Mouse (Mus musculus) CH12.LX (cell line): ENCODE results near the gene Mrpl41. TPM values are rescaled to one million over a fixed set of nuclear protein-coding genes. Genes with fewer than 3 reads are reported as not detected.

Experiments used
- polyA plus RNA-seq: library from polyadenylated mRNA; unstranded; fragments of >175 nt; gene quantifications from 2 replicates; pipeline ENCODE4 v1.2.1, GENCODE M21; 2012; ENCODE audit warnings: low read depth; ENCODE audit not compliant: insufficient read length
- total RNA-seq, 2 experiments: library from RNA; depleted of rRNA; stranded (reverse); fragments of 300-350 nt in 1 of 2; fragments of >200 nt in 1 of 2; gene quantifications; 2 replicates each; pipeline ENCODE4 v1.2.3; 2012 to 2014

Mrpl41 gene
- total and polyA plus RNA-seq, 3 experiments = 58.3 to 118 (median 77.8) TPM

Other genes starting within 250 kb of the Mrpl41 start
- 0.21 and 0.72 TPM in 2 replicates for gene Cacna1b, start 211.9 kb downstream of the Mrpl41 start, total RNA-seq (2012; rRNA removed)
- gene Cacna1b, start 211.9 kb downstream of the Mrpl41 start, total RNA-seq (2014; rRNA removed) = 0.18 TPM in 1 of 2 replicates, not detected in the other
- gene Cacna1b, start 211.9 kb downstream of the Mrpl41 start, polyA plus RNA-seq = 0.16 and 0.26 TPM in 2 replicates
- gene Ehmt1, start 55.5 kb downstream of the Mrpl41 start, total RNA-seq (2012; rRNA removed) = 27.2 and 30.4 TPM in 2 replicates
- gene Ehmt1, start 55.5 kb downstream of the Mrpl41 start, total RNA-seq (2014; rRNA removed) = 21.4 and 25.5 TPM in 2 replicates
- 30.7 and 33.4 TPM in 2 replicates for gene Ehmt1, start 55.5 kb downstream of the Mrpl41 start, polyA plus RNA-seq
- 25.9 and 31.5 TPM in 2 replicates for gene Arrdc1, start 39.8 kb downstream of the Mrpl41 start, total RNA-seq (2012; rRNA removed)
- 23.2 and 24.6 TPM in 2 replicates for gene Arrdc1, start 39.8 kb downstream of the Mrpl41 start, total RNA-seq (2014; rRNA removed)
- gene Arrdc1, start 39.8 kb downstream of the Mrpl41 start, polyA plus RNA-seq = 27.7 and 32.8 TPM in 2 replicates
- 40.9 and 49.7 TPM in 2 replicates for gene Zmynd19, start 25.3 kb downstream of the Mrpl41 start, total RNA-seq (2012; rRNA removed)
- gene Zmynd19, start 25.3 kb downstream of the Mrpl41 start, total RNA-seq (2014; rRNA removed) = 41.6 and 44.6 TPM in 2 replicates
- gene Zmynd19, start 25.3 kb downstream of the Mrpl41 start, polyA plus RNA-seq = 70.2 and 90.9 TPM in 2 replicates
- gene Dph7, start 12.7 kb downstream of the Mrpl41 start, total RNA-seq (2012; rRNA removed) = 24.1 and 24.6 TPM in 2 replicates
- 23.4 and 25.4 TPM in 2 replicates for gene Dph7, start 12.7 kb downstream of the Mrpl41 start, total RNA-seq (2014; rRNA removed)
- 24.7 and 26.1 TPM in 2 replicates for gene Dph7, start 12.7 kb downstream of the Mrpl41 start, polyA plus RNA-seq
- 26.1 and 26.3 TPM in 2 replicates for gene Pnpla7, start 935 bp upstream of the Mrpl41 start, total RNA-seq (2012; rRNA removed)
- gene Pnpla7, start 935 bp upstream of the Mrpl41 start, total RNA-seq (2014; rRNA removed) = 17.5 and 18.5 TPM in 2 replicates
- 23.4 and 23.6 TPM in 2 replicates for gene Pnpla7, start 935 bp upstream of the Mrpl41 start, polyA plus RNA-seq
- gene Nsmf, start 79.3 kb upstream of the Mrpl41 start, total RNA-seq (2012; rRNA removed) = 11.4 and 11.7 TPM in 2 replicates
- 11.6 and 18.5 TPM in 2 replicates for gene Nsmf, start 79.3 kb upstream of the Mrpl41 start, total RNA-seq (2014; rRNA removed)
- 12.0 and 12.9 TPM in 2 replicates for gene Nsmf, start 79.3 kb upstream of the Mrpl41 start, polyA plus RNA-seq
- not detected in 2 replicates for gene Entpd8, start 105.2 kb upstream of the Mrpl41 start, total RNA-seq (2012; rRNA removed)
- gene Entpd8, start 105.2 kb upstream of the Mrpl41 start, total RNA-seq (2014; rRNA removed) = not detected in 2 replicates
- not detected in 2 replicates for gene Entpd8, start 105.2 kb upstream of the Mrpl41 start, polyA plus RNA-seq
- 4.6 and 5.0 TPM in 2 replicates for gene Noxa1, start 120.1 kb upstream of the Mrpl41 start, total RNA-seq (2012; rRNA removed)
- gene Noxa1, start 120.1 kb upstream of the Mrpl41 start, total RNA-seq (2014; rRNA removed) = 6.1 and 6.4 TPM in 2 replicates
- 4.0 and 6.3 TPM in 2 replicates for gene Noxa1, start 120.1 kb upstream of the Mrpl41 start, polyA plus RNA-seq
- gene Nrarp, start 205.7 kb upstream of the Mrpl41 start, total RNA-seq (2012; rRNA removed) = 3.1 TPM in 2 replicates
- 0.24 and 0.35 TPM in 2 replicates for gene Nrarp, start 205.7 kb upstream of the Mrpl41 start, total RNA-seq (2014; rRNA removed)
- gene Nrarp, start 205.7 kb upstream of the Mrpl41 start, polyA plus RNA-seq = 0.14 and 0.20 TPM in 2 replicates
- gene Tor4a, start 221.8 kb upstream of the Mrpl41 start, total RNA-seq (2012; rRNA removed) = 17.5 and 20.4 TPM in 2 replicates
- gene Tor4a, start 221.8 kb upstream of the Mrpl41 start, total RNA-seq (2014; rRNA removed) = 12.6 and 13.1 TPM in 2 replicates
- gene Tor4a, start 221.8 kb upstream of the Mrpl41 start, polyA plus RNA-seq = 15.3 TPM in 2 replicates
- gene Nelfb, start 236.4 kb upstream of the Mrpl41 start, total RNA-seq (2012; rRNA removed) = 57.0 and 58.7 TPM in 2 replicates
- 42.0 and 53.6 TPM in 2 replicates for gene Nelfb, start 236.4 kb upstream of the Mrpl41 start, total RNA-seq (2014; rRNA removed)
- gene Nelfb, start 236.4 kb upstream of the Mrpl41 start, polyA plus RNA-seq = 52.5 and 58.0 TPM in 2 replicates
- gene Stpg3, start 239.5 kb upstream of the Mrpl41 start, total RNA-seq (2012; rRNA removed) = not detected in 2 replicates
- not detected in 2 replicates for gene Stpg3, start 239.5 kb upstream of the Mrpl41 start, total RNA-seq (2014; rRNA removed)
- not detected in 2 replicates for gene Stpg3, start 239.5 kb upstream of the Mrpl41 start, polyA plus RNA-seq
- gene Fam166a, start 243.6 kb upstream of the Mrpl41 start, total RNA-seq (2012; rRNA removed) = 0.38 and 0.42 TPM in 2 replicates
- gene Fam166a, start 243.6 kb upstream of the Mrpl41 start, total RNA-seq (2014; rRNA removed) = not detected in 2 replicates
- 23.4 and 35.0 TPM in 2 replicates for gene Fam166a, start 243.6 kb upstream of the Mrpl41 start, polyA plus RNA-seq
- 356 and 564 TPM in 2 replicates for gene Tubb4b, start 249.6 kb upstream of the Mrpl41 start, total RNA-seq (2012; rRNA removed)
- 592 and 605 TPM in 2 replicates for gene Tubb4b, start 249.6 kb upstream of the Mrpl41 start, total RNA-seq (2014; rRNA removed)
- 490 and 520 TPM in 2 replicates for gene Tubb4b, start 249.6 kb upstream of the Mrpl41 start, polyA plus RNA-seq